In the genomic region with DNA sequence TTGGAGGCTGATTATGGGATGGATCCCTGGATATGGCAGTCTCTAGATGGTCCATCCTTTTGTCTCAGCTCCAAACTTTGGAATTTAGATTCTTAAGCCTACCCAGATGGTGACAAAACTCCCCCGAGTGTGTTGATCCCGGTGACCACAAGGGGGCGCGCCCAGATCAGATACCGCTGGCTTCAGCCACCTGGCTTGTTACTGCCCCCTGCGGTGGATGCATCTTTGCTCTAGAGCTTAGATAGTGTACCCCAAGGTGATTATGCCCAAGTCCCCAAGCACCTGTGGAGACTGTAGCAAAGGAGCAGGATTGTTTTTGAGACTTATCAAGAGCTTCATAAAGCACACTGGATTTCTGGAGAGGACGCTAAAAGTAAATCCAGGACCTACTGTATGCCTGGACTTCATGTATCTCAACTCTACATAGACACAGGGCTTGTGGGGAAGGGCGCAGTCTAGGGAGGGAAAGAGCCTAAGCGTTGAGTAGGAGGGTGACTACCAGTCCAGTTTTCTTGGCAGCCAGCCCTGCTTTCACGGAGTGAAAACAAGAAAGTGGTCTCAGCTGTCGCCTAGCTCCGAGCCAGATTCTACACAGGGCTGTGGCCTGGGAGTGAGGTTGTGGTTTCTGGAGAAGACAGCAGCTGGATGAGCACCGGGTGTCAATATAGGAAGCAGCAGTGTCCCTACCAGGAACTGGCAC, we compare ENCODE assay signal across 9 mouse cellular contexts. TPM values are rescaled to one million over a fixed set of nuclear protein-coding genes. Genes with fewer than 3 reads are reported as not detected.
A peak's percentile ranks its signal among the peaks of the same experiment; 100 is the strongest.
DNase-seq lines count a peak whose midpoint lies in the region; ATAC-seq and TF ChIP-seq lines count a peak whose summit lies in the region.
"Had no signal": no experiment of that assay in that cellular context is flagged by ENCODE, and none has a peak within 500 bp of the region (broad histone marks: within the 10 kb centered on the region; RNA-seq: fewer than 3 reads in every experiment).

No protein-coding gene starts in this region.

- DNase-seq in 416B (ENCODE audit: low read depth) = peak; percentile 73
- DNase-seq in adipocyte (ENCODE audit: low spot score) = peak; percentile 83
- peak; percentile 91 for DNase-seq in gastrocnemius, postnatal 10 days
- DNase-seq in kidney, adult 8-10 months = peak; percentile 39 to 79
- peak; percentile 73 for DNase-seq in limb, embryonic 14.5 days (ENCODE audit: low spot score)
- peak; percentile 95 for DNase-seq in testis, postnatal 10 days (ENCODE audit: low spot score)

- no peak overlapping the region for H3K9ac ChIP-seq in limb, embryonic 14.5 days (ENCODE audit: low read depth, low read length, severe bottlenecking)
- H3K9ac ChIP-seq in neural tube, embryonic 13.5 days = no peak overlapping the region

- H3K27ac ChIP-seq in cortical plate, adult 2 months (ENCODE audit: insufficient read depth, low read length) = no peak overlapping the region
- no peak overlapping the region for H3K27ac ChIP-seq in limb, embryonic 14.5 days (replicated peaks; ENCODE audit: low read depth, low read length)
- H3K27ac ChIP-seq in neural tube, embryonic 13.5 days (replicated peaks) = no peak overlapping the region

- no peaks in the 10 kb centered on the region for H3K27me3 ChIP-seq in limb, embryonic 14.5 days (ENCODE audit: control insufficient read depth, insufficient read depth, low read length)
- peaks cover 3% of the 10 kb centered on the region; the same call in 1 of the 2 replicates for H3K27me3 ChIP-seq in neural tube, embryonic 13.5 days

- WGBS in limb, embryonic 14.5 days = 30% methylated on average over 13 of the region's 13 CpGs
- WGBS in neural tube, embryonic 13.5 days = 30% methylated on average over 13 of the region's 13 CpGs

- no peak for ATAC-seq in limb, embryonic 14.5 days (ENCODE audit: low FRiP score, low read depth)
- peak; percentile 56 for ATAC-seq in neural tube, embryonic 13.5 days (ENCODE audit: low read depth)

- H3K4me1 ChIP-seq in cortical plate, adult 2 months (ENCODE audit: control insufficient read depth, insufficient read depth, low read length) = no peaks in the 10 kb centered on the region
- H3K4me1 ChIP-seq in limb, embryonic 14.5 days (ENCODE audit: control insufficient read depth, insufficient read depth, low read length) = no peaks in the 10 kb centered on the region
- H3K4me1 ChIP-seq in neural tube, embryonic 13.5 days (replicated peaks) = peaks cover 5% of the 10 kb centered on the region; the same call in 1 of the 2 replicates

- no peak overlapping the region for H3K4me2 ChIP-seq in limb, embryonic 14.5 days (replicated peaks; ENCODE audit: low read depth, low read length, severe bottlenecking)
- no peak overlapping the region for H3K4me2 ChIP-seq in neural tube, embryonic 13.5 days

- H3K9me3 ChIP-seq in limb, embryonic 14.5 days (ENCODE audit: control insufficient read depth, low read length) = no peaks in the 10 kb centered on the region
- H3K9me3 ChIP-seq in neural tube, embryonic 13.5 days = no peaks in the 10 kb centered on the region

- TF ChIP-seq POLR2A in cortical plate, adult 2 months (IDR thresholded peaks at IDR 0.05; ENCODE audit: extremely low read depth, insufficient read depth, low read length) = no peak
- no peak for TF ChIP-seq POLR2A in limb, embryonic 14.5 days (IDR thresholded peaks at IDR 0.05; ENCODE audit: borderline replicate concordance, extremely low read depth, insufficient read depth, insufficient read length)

- H3K36me3 ChIP-seq in limb, embryonic 14.5 days (ENCODE audit: control insufficient read depth, insufficient read depth, low read length) = no peaks in the 10 kb centered on the region
- no peaks in the 10 kb centered on the region for H3K36me3 ChIP-seq in neural tube, embryonic 13.5 days

- TF ChIP-seq CTCF in cortical plate, adult 2 months (IDR thresholded peaks at IDR 0.05; ENCODE audit: extremely low read depth, insufficient read depth, low read length) = peak; percentile 98

- no peak overlapping the region for H3K4me3 ChIP-seq in cortical plate, adult 2 months (ENCODE audit: insufficient read depth, low read length)
- H3K4me3 ChIP-seq in limb, embryonic 14.5 days (replicated peaks; ENCODE audit: low read length) = no peak overlapping the region
- H3K4me3 ChIP-seq in neural tube, embryonic 13.5 days = no peak overlapping the region
- H3K4me3 ChIP-seq: erythroblast, embryonic 14.5 days had no signal

RNA-seq across cellular contexts. Expression of a gene that starts 24.6 kb away (rescaled TPM):
- 17.5 and 24.1 TPM in 2 replicates for polyA plus RNA-seq in cortical plate, adult 2 months (2012; rRNA removed)
- total RNA-seq in gastrocnemius, postnatal 10 days (2021) = not detected
- 0.05 and 0.11 TPM in 2 replicates for polyA plus RNA-seq in limb, embryonic 14.5 days (2012; rRNA removed)
- 0.18 TPM in 1 of 2 replicates, not detected in the other for polyA plus RNA-seq in limb, embryonic 14.5 days (2014; fragmentation: Nextera tagmentation; extraction: Ambion mirVana)
- 17.7 and 26.2 TPM in 2 replicates for polyA plus RNA-seq in neural tube, embryonic 13.5 days (2015; fragmentation: Nextera tagmentation; extraction: Ambion mirVana)
- polyA plus RNA-seq: erythroblast, embryonic 14.5 days had no signal

Comparison
In these comparisons a context has a peak if more than half of its experiments do, and no peak if none do; other contexts are left out.
1. RNA of a gene that starts 24.6 kb away (polyA plus RNA-seq): 17.7 to 26.2 TPM in neural tube, embryonic 13.5 days and 17.5 to 24.1 TPM in cortical plate, adult 2 months; 0.05 to 0.18 TPM in limb, embryonic 14.5 days; every median in the first group is over 10 times any median in the second.
2. Peak in every context shown above with its lines, with median percentiles within 50 percentile points of each other: DNase-seq.